8 mouse cellular contexts compared by ENCODE assay signal in genomic region chr12:34529165-34529545, GRCm38 (mm10).
DNase-seq lines count a peak whose midpoint lies in the region; ATAC-seq and TF ChIP-seq lines count a peak whose summit lies in the region.

No protein-coding gene starts in this region.

- peak; percentile 14 for DNase-seq in gastrocnemius, postnatal 14 days
- no peak for DNase-seq in gastrocnemius, adult 18-20 months (ENCODE audit: low spot score)
- DNase-seq in cerebellum, adult 2 months = peak; percentile 42 to 71
- peak; percentile 58 to 60 for DNase-seq in left cerebral cortex, adult 2 months (ENCODE audit: extremely low spot score in 1 of 2, low spot score in 2 of 2)
- DNase-seq in thymus, postnatal 36 days = no peak
- DNase-seq in adrenal gland, postnatal 14 days = no peak

- intact Hi-C loops in gastrocnemius, postnatal 14 days (cut with DNase I; ENCODE audit: low total_unique reads) = loop anchor here (2.0 kb wide), 1 partner anchor 24 kb away; no protein-coding TSS in a partner anchor
- intact Hi-C loops in left cerebral cortex, adult 2 months (cut with DNase I) = loop anchor here (10.0 kb wide), 1 partner anchor 454 kb away; no protein-coding TSS in a partner anchor

- no peaks in the 10 kb centered on the region for H3K27me3 ChIP-seq in cerebellum, adult 2 months (ENCODE audit: control insufficient read depth, insufficient read depth, low read length)
- no peaks in the 10 kb centered on the region for H3K27me3 ChIP-seq in heart, embryonic 11.5 days (ENCODE audit: control insufficient read depth, insufficient read depth, low read length)
- H3K27me3 ChIP-seq in stomach, embryonic 14.5 days (ENCODE audit: control insufficient read depth, insufficient read depth, low read length) = no peaks in the 10 kb centered on the region

- no peak for TF ChIP-seq POLR2A in cerebellum, adult 2 months (IDR thresholded peaks at IDR 0.05; ENCODE audit: borderline replicate concordance, insufficient read depth, low read length)

- no peak overlapping the region for H3K4me3 ChIP-seq in cerebellum, adult 2 months (replicated peaks; ENCODE audit: insufficient read depth, low read depth, low read length)
- H3K4me3 ChIP-seq in heart, embryonic 11.5 days (ENCODE audit: low read depth, low read length) = no peak overlapping the region
- peak overlapping the region; percentile 49 for H3K4me3 ChIP-seq in left cerebral cortex, adult 2 months
- H3K4me3 ChIP-seq in stomach, embryonic 14.5 days (ENCODE audit: low read depth, low read length) = no peak overlapping the region

- no peaks in the 10 kb centered on the region; the same call in 1 of the 2 replicates for H3K4me1 ChIP-seq in cerebellum, adult 2 months (ENCODE audit: control insufficient read depth, insufficient read depth, low read length)
- 0 out of 2 replicates have a peak, but pooled peaks cover 4% of the 10 kb centered on the region for H3K4me1 ChIP-seq in heart, embryonic 11.5 days (ENCODE audit: control insufficient read depth, insufficient read depth, low read length)
- H3K4me1 ChIP-seq in stomach, embryonic 14.5 days (ENCODE audit: control insufficient read depth, insufficient read depth, low read length) = peaks cover 11% of the 10 kb centered on the region

- no peak overlapping the region for H3K9ac ChIP-seq in heart, embryonic 11.5 days (ENCODE audit: low read depth, low read length)
- H3K9ac ChIP-seq in stomach, embryonic 14.5 days (replicated peaks; ENCODE audit: low read depth, low read length) = no peak overlapping the region

- WGBS in cerebellum, adult 2 months = 9% methylated on average over 3 of the region's 3 CpGs
- WGBS in heart, embryonic 11.5 days (ENCODE audit: insufficient replicate concordance) = 21% methylated on average over 3 of the region's 3 CpGs
- WGBS in stomach, embryonic 14.5 days = 35% methylated on average over 3 of the region's 3 CpGs

- H3K36me3 ChIP-seq in heart, embryonic 11.5 days (ENCODE audit: control insufficient read depth, insufficient read depth, low read length) = no peaks in the 10 kb centered on the region
- H3K36me3 ChIP-seq in stomach, embryonic 14.5 days (ENCODE audit: control insufficient read depth, insufficient read depth, low read length) = no peaks in the 10 kb centered on the region

- peak overlapping the region; percentile 43; the same call in 1 of the 2 replicates for H3K27ac ChIP-seq in cerebellum, adult 2 months (ENCODE audit: insufficient read depth, low read length)
- H3K27ac ChIP-seq in heart, embryonic 11.5 days (ENCODE audit: low read depth, low read length) = peak overlapping the region; percentile 92
- peak overlapping the region; percentile 91 for H3K27ac ChIP-seq in left cerebral cortex, adult 2 months
- H3K27ac ChIP-seq in stomach, embryonic 14.5 days (ENCODE audit: low read length) = peak overlapping the region; percentile 45

- peak overlapping the region; percentile 55 for H3K4me2 ChIP-seq in heart, embryonic 11.5 days
- H3K4me2 ChIP-seq in stomach, embryonic 14.5 days (replicated peaks; ENCODE audit: low read depth, low read length) = 0 out of 2 replicates have a peak overlapping the region, but pooled peaks have one; percentile 39

- no peak for TF ChIP-seq CTCF in cerebellum, adult 2 months (IDR thresholded peaks at IDR 0.05; ENCODE audit: borderline replicate concordance, insufficient read depth, low read depth, low read length)
- TF ChIP-seq CTCF in left cerebral cortex, adult 2 months (IDR thresholded peaks at IDR 0.05) = no peak

- H3K9me3 ChIP-seq in heart, embryonic 11.5 days (replicated peaks; ENCODE audit: control insufficient read depth, low read length) = no peaks in the 10 kb centered on the region
- no peaks in the 10 kb centered on the region for H3K9me3 ChIP-seq in stomach, embryonic 14.5 days (ENCODE audit: control insufficient read depth, low read depth, low read length)

- ATAC-seq in heart, embryonic 11.5 days (replicated peaks; ENCODE audit: insufficient number of reproducible peaks, low FRiP score, low TSS enrichment) = no peak
- no peak for ATAC-seq in stomach, embryonic 14.5 days (ENCODE audit: insufficient number of reproducible peaks, insufficient read depth, low FRiP score, low read depth)

Comparison
In these comparisons a context has a peak if more than half of its experiments do, and no peak if none do; other contexts are left out.
1. DNase-seq: peak in gastrocnemius, postnatal 14 days (single experiment), cerebellum, adult 2 months (2 of 2) and left cerebral cortex, adult 2 months (2 of 2); none in gastrocnemius, adult 18-20 months (single experiment), thymus, postnatal 36 days (0 of 2) and adrenal gland, postnatal 14 days (single experiment).
2. Peak in every context shown above with its lines, with median percentiles within 50 percentile points of each other: H3K27ac ChIP-seq.